Mouse (Mus musculus) kidney, postnatal 14 days (tissue): ENCODE data around the gene Clp1.

Experiments used
- DNase-seq: peaks from one replicate; pipeline ENCODE4 v3.0.0; 2022; ENCODE audit warnings: mixed read lengths

Clp1 gene

DNA sequence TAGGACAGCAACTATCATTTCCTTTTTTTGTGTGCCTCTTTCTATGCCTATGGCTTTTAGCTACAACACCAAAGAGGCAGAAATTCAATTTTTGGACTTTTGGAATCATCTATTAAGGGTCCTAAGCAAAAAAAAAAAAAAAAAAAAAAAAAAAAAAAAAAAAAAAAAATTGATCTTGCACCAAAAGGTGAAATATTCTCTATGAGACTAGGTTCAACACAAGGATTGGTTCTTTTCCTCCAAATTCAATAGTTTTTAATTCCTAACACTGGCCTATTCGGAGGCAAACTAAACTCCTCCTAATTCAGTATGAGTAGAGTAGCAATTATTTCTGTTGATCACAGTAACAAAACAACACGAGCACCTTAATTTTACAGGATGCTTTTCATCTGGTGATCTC is 15.3 kb downstream of the Clp1 start:
- no peak for DNase-seq

DNA sequence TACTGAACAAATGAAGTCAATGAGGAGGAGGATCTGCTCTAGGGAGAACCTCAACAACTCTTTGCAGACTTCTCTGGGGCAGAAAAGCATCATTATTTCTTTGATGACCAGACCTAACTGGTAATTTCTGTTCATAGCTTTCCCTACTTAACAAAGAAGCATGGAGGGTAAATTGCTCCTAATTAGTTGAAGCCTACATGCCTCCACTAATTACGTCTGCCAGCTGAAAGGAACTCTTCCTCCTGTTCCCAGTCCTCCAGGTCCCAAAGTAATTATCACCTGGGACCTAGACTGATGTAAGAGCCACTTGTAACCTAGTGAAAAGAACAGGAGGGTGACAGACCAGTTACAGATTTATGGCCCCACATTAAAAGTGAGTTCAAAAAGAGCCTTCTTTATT is 19.6 kb downstream of the Clp1 start:
- DNase-seq, result no peak

DNA sequence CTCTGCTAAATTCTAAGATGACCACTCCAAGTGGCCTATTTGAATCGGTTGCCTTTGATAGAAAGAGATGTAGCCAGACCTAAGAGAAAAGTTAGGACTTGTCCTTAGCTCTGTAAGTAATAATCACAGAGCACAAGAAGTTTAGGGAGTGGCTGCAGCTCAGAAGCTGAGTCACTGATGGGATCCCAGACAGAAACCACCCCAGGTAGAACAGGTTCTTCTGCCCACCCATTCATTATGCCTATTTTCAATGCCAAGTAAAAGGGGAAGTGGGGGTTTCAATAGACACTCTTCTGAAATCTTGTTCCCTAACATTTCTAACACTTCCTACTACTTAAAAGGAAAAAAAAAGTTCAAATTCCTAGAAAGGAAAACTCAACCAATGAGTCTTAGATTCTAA is 21.9 kb downstream of the Clp1 start:
- no peak for DNase-seq

DNA sequence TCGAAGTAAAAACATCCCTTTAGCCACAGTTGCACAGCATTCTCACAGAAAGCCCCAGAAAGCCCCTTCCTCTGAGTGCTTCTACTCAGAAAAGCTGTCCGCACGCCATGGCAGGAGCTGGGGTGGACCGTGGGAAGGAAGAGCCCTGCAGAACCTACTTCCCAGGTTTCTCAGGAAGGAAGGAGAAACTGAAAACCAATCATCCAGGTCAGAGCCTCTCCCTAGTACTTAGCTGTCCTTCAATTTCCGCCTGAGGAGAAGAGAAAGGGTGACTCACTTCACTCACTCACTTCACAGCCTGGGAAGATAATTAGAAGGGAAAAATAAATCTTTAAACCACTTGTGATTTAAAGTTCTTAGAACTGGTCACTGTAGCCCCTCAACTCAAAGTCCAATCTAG is 22.8 kb downstream of the Clp1 start:
- DNase-seq, result no peak

GRCm38 (mm10) chr2:84703497-84703896 is 23.7 kb downstream of the Clp1 start:
- DNase-seq, result no peak

GRCm38 (mm10) chr2:84695007-84695695 is 32.0 kb downstream of the Clp1 start:
- DNase-seq, result no peak

- no peak for DNase-seq
Measured at GRCm38 (mm10) chr2:84690050-84690449, 37.1 kb downstream of the Clp1 start.

GRCm38 (mm10) chr2:84688080-84688844 is 38.9 kb downstream of the Clp1 start:
- no peak for DNase-seq

- no peak for DNase-seq
Measured at GRCm38 (mm10) chr2:84682605-84683183, 44.5 kb downstream of the Clp1 start.

- DNase-seq, result no peak
Measured at GRCm38 (mm10) chr2:84679016-84679415, 48.1 kb downstream of the Clp1 start, which contains the start of gene Tmx2. TSS of gene Tmx2 (minus strand) at chr2:84679140.

DNA sequence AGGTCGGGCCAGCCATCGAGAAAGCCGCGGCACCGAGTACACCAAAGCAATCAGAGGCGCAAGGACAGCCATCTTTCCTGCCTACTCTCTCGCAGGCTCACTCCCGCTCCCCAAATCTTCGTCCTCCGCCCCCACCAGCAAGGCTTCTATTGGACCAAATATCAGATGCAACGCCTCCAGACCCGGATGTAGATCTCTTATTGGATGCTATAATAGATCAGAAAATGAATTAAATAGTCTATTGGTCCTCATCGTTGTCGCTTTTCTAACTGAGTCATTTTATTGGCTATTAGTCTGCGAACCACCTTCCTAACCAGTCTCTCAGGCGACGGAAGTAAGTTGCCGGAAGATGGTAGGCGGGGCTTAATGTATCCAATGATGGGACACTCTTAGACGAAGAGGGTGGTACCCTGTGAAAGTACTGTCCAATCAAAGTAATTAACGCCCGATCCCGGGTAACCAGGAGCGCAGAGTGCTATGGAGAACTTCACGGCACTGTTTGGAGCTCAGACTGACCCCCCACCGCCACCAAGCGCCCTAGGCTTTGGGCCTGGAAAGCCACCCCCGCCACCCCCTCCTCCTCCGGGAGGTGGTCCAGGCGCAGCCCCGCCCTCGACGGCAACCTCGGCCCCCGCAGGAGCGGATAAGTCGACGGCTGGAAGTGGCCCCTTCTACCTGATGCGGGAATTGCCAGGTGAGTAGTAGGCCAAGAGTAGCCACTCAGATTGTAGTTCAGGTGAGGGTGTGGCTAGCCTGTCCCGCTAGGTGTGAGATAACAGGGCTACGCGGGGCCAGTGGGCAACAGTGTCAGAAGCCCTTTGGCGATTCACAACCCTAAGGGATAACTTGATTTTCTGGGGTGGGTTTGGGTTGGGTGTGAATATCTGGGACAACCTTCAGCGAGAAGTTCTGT is 48.9 kb downstream of the Clp1 start, which contains the start of the genes Gm28635 and Med19:
Gene Gm28635, minus strand, starts transcription at position 74 of the 913 bp plus-strand sequence.
Gene Med19, plus strand, starts transcription at position 435 of the 913 bp plus-strand sequence.
- DNase-seq, result peak; percentile 97

DNA sequence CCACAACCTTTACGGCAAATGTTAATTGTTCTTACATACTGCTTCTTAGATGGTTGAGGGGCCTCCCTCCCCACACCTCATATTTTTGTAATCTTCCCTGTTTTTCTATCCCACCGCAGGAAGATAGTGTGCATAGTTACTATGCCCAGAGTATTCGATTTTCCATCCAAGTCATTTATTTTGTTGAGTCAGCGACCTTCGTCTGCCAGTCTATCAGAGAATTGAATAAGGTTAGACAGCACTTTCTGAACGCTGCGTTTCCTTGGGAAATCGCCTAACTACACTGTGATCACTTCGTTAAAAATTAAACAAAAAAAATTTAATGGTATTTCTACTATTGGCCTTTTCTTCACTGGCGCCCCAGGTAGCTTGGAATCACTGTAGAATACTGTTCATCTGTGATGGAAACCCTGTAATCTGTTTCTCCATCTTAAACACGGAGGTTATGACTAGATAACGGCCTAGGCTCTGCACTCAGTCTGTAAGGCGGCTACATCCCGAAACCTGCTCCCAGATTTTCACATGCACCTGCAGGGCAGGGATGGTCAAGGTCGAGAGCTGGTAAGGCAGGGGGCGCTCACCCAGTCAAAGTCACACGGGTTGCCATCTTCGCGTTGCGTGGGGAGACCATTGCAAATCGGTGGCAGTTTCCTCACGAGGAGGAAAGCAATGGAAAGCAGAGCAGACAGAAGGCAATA is 49.7 kb downstream of the Clp1 start:
- no peak for DNase-seq
